Mouse (Mus musculus): ENCODE measurements around the gene Cdc42ep5. TPM values are rescaled to one million over a fixed set of nuclear protein-coding genes. Genes with fewer than 3 reads are reported as not detected.

The Cdc42ep5 gene
- total RNA-seq, 2 experiments from 2014 or later = 22.9 to 26.9 TPM

DNA sequence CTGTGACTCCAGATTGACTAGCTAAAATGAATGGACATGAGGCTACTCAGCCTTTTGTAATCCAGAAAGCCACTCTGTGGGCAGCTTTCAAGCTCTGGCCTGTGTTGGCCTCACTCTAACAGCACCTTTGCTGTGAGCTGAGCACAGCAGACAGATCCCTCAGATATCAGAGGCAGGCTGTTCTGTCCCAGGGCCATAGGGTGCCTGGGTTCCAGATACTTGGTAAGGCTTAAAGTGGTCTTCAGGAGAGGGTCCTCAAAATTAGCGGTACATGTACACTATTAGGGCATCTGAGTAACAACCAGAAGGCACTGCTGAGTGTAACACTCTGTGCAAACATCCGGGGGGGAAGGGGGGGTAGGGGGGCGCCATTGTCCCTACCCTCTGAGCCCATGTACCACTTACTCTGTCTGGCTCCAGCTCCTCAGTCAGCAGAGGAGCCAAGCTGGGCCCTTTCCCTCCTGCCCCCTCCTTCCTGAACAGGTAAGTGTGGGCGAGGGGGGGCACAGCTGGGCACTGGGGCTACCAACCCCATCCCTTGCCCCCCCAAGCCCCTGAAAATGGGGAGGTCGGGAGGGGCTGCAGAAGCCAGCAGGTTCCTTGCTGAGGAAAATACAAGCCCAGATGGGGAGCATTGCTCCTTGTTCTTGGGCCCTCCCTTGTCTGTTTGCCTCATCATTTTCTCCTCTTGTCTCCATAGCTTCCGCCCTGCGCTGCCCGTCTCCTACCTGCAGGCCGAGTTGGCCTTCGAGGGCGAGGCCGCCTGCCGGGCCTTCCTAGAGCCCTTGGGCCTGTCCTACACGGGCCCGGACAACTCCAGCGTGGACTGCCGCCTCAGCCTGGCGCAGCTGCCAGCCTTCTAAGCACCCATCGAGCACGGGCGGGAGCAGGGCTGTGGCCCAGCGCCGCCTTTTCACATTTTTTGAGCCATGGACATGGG lies 18.1 kb downstream of the Cdc42ep5 start:
- no peak for DNase-seq (ENCODE audit: low spot score in 2 of 2)

DNA sequence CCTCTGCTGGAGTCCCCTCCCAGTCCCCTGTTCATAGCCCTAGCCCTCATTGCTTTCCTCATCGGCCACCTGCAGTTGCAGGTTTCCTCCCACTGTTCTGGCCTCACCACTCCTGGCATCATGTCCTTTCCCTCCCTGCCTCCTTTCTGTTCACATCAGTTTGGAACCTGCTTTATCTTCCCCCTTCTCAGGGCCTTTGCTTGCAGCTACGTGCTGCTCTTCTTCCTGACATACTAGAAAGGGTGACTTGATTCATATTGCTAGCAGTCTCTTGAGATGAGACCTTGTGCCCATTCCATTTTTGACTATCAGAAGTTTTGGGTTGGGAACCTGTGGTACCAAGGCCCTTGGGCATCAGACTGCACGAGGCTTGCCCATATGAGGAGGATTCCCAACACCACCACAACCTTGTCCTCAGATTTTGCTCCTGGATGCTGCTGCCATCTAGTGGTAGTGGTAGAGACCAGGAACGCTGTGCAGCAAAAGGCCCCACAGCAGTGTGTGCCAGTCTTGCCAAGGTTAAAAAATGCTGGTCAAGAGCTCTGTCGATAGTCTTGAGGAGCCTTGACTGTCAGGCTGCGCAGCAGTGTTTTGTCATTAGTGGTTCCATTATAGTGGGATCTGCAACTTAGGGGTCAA lies 19.0 kb downstream of the Cdc42ep5 start:
- DNase-seq (ENCODE audit: low spot score in 2 of 2) = peak in 1 of 2 experiments; percentile 68

DNA sequence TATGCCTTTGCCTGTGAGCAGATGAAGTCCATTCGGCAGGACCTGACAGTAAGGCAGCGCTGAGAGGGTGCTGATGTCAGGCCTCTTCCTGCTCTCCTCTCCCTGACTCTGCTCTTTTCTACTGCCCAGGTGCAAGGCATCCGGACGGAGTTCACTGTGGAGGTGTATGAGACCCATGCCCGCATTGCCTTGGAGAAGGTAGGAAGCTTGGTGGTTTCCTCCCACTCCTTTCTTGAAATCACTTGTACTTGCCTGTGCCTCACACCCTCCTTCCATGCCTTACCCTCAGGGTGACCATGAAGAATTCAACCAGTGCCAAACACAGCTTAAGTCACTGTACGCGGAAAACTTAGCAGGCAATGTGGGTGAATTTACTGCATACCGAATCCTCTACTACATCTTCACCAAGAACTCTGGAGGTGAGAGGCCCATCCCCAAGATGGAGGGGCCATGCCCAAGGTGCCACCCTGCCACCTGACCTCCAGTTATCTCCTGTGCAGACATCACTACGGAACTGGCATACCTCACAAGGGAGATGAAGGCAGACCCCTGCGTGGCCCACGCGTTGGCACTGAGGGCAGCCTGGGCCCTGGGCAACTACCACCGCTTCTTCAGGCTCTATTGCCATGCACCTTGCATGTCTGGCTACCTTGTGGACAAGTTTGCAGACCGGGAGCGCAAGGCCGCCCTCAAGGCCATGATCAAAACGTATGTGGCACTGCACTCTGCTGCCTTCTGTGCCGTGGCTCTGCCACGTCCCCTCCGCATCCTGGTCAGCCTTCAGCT lies 19.7 kb downstream of the Cdc42ep5 start:
- DNase-seq (ENCODE audit: low spot score in 2 of 2) = no peak

DNA sequence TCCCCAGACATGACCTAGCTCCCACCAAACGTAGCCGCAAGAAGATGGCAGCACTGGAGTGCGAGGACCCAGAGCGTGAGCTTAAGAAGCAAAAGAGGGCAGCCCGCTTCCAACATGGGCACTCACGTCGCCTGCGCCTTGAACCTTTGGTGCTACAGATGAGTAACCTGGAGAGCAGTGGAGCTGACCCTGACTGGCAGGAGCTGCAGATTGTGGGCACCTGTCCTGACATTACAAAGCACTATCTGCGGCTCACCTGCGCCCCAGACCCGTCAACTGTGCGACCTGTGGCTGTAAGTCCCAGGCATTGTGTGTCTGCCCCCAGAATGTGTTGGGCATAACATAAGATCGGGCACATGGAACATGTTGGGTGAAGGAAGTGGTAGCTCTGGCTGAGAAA lies 20.6 kb downstream of the Cdc42ep5 start:
- DNase-seq (ENCODE audit: low spot score in 2 of 2) = peak in 1 of 2 experiments; percentile 18

DNA sequence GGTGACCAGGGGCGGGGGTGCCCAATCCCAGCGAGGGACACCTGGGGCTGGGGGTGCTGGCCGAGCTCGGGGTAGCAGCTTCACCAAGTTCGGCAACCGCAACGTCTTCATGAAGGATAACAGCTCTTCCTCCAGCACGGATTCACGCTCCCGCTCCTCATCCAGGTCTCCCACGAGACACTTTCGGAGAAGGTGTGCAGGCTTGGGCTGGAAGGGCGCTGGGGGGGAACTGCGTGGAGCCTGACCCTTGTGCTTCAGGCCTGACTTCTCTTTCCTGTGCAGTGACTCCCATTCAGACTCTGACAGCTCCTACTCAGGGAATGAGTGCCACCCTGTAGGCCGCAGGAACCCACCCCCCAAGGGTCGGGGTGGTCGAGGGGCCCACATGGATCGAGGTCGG lies 21.2 kb downstream of the Cdc42ep5 start:
- no peak for DNase-seq (ENCODE audit: low spot score in 2 of 2)

DNA sequence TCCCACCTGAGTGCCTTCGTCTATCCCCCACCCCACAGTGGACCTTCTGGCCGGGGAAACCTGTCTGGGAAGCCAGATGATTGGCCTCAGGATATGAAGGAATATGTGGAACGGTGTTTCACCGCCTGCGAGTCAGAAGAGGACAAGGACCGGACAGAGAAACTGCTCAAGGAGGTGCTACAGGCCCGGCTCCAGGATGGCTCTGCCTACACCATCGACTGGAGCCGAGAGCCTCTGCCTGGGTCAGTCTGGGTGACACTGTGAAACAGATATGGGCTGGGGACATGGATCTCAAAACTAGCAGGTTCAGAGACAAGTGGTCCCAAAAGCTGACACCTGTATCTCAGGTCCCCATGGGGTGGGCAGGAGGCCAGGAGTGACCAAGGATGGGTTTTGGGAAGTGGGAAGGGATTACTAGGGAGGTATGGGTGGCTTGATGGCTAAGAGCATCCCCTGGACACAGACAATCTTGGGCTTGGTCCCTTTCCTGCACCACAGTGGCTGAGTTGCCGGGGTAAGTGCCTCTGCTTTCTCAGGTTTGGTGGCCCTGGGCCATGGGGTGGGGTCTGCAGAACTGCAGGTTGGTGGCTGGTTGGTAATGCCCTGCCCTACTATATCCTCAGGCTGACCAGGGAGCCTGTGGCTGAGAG lies 21.7 kb downstream of the Cdc42ep5 start:
- DNase-seq (ENCODE audit: low spot score in 2 of 2) = peak in 1 of 2 experiments; percentile 18

DNA sequence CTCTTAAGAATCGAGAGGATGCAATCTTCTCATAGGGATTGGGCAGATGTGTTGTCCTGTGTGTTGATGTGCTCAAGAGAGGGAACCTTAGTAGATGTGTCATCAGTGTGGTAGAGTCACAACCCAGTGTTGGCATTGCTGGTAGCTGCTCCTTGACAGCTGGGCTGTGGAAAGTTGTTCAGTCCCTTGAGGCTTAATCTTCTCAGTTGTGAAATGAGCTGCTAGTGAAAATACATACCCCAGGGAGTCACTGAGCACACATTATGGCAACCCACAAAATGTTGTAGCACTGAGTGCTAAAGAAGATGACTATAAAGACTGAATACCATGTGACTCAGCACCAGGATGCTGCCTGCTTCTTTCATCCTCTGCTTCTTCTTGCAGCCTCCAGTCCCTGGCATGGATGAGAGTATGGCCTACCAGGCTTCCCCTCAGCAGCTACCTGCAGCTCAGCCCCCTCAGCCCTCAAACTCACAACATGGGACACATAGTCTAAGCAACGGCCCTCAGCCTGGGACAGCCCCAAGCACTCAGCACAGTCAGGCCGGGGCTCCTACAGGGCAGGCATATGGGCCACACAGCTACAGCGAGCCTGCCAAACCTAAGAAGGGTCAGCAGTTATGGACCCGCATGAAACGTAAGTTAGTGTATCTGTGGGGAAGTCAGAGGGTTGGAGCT lies 22.9 kb downstream of the Cdc42ep5 start:
- DNase-seq (ENCODE audit: low spot score in 2 of 2) = peak in 1 of 2 experiments; percentile 16

DNA sequence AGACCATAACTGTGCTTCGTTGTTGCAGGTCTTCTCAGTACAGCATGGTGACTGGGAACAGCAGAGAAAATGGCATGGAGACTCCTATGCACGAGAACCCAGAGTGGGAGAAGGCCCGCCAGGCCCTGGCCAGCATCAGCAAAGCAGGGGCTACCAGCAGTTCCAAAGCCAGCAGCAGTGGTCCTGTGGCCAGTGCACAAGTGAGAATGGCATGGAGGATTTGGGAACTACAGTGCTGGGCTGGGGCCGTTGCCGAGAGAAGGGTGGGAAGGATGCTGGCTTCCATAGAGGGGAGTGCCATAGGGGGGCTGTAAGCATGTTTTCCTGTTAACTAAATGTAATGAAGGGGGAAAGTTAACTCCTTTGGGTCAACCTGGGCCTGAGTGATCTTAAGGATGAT lies 25.3 kb downstream of the Cdc42ep5 start:
- DNase-seq (ENCODE audit: low spot score in 2 of 2) = peak in 1 of 2 experiments; percentile 19

DNA sequence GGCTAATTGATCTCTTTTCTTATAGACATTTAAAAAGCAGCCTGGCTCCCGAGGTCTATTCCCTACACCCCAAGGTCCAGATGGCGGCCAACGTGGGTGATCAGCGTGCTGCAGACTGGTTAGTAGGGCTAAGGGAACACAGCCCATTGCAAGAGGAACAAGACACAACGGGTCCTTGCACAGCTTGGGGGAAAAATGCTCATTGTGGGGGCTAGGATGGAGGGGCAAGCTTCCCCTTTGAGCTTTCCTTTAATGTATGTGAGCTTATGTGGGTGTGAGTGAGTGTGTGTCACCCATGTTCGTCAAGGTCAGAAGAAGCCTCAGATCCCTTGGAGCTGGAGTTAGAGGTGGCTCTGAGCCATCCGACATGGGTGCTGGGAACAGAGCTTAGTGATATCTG lies 26.0 kb downstream of the Cdc42ep5 start:
- DNase-seq (ENCODE audit: low spot score in 2 of 2) = peak in 1 of 2 experiments; percentile 15

DNA sequence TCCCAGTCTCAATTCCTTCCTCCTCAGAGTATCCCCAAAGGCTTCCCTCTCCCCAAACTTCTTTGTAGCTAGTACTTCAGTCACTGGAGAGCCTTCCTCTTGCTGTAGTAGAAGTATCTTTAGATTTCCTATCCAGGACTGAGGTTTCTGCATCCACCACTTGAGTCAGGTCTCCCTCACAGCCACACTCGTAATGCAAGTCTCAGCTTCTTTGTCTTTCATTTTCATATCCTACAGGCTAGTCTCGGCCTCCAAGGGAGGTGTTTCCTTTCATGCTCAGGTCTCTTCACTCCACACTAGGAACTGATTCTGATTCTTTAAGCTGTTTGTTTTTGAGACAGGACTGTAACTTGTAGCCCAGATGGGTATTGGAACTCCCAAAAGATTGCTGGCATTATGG lies 26.5 kb downstream of the Cdc42ep5 start:
- DNase-seq (ENCODE audit: low spot score in 2 of 2) = peak in 1 of 2 experiments; percentile 0

DNA sequence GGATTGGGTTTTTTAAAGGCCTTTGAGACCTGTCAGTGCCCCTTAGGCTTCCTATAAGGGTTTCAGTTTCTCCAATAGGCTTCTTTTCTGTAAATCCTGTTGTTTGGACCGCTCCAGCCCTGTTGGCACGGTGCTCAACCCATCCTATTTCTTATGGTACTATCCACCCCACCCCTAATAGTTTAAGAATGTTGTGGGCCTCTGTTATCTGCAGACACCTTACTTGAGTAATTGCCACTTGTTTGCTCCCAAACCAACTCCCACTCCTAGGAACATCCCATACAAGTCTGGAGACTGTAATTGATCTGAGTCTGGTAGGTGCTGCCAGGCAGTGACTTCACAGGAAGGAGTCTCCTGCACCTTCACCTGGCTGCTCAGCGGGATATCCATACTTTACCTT lies 26.9 kb downstream of the Cdc42ep5 start:
- peak in 1 of 2 experiments; percentile 14 for DNase-seq (ENCODE audit: low spot score in 2 of 2)

DNA sequence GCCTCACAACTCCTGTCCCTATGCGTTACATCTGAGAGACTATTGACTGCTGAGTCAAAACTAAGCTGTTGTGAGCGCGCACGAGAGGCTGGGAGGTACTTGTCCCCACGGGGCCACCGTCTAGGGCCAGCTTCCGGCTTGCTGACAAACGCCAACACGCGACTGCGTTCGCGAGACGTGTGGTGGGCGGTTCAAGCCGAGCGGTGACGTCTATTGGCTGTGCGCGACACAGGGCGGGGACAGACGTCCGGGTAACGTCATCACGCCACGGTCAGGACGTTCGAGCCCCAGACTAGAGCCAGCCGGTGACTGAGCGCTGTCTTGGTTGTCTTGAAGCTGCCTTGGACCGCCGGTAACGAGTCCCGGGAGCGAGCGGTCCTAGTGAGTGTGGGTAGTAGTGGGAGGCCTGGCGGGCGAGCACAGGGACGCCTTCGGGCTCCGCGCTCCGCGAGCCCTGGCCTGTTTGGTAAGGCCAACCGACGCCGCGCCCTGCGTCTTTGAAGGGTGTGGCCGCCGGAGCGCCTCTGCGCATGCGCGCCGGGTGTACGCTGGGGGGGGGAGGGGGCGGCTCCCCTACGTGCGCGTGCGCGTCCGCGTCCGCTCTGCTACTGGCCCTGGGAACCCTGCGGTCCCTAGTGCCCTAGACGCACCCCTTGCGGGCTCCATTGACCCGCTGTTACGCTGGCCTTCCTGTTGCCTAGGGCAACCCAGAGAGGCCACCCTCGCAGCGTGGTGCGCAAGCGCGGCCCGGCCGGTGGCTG lies 27.7 kb downstream of the Cdc42ep5 start, which contains the start of gene Leng8:
Gene Leng8, plus strand, starts transcription at position 269 of the 761 bp plus-strand sequence.
- peak; percentile 96 to 97 for DNase-seq (ENCODE audit: low spot score in 2 of 2)

DNA sequence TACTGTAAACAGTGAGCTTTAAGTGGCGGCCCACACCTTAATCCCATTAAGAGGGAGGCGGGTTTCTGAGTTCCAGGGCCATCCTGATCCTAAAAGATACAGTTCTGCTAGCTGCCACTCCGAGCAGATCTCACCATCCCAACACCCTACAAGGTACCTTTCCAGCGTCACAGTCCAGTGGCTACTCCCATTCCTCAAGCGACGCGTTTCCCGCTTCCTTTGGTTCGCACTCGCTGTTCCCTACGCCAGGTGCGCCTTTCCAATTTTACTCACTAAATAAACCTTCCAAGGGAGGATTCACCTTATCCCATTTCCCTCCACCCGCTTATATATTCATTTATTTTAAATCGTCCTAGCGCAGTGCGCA lies 28.3 kb downstream of the Cdc42ep5 start:
- DNase-seq (ENCODE audit: low spot score in 2 of 2) = no peak

DNA sequence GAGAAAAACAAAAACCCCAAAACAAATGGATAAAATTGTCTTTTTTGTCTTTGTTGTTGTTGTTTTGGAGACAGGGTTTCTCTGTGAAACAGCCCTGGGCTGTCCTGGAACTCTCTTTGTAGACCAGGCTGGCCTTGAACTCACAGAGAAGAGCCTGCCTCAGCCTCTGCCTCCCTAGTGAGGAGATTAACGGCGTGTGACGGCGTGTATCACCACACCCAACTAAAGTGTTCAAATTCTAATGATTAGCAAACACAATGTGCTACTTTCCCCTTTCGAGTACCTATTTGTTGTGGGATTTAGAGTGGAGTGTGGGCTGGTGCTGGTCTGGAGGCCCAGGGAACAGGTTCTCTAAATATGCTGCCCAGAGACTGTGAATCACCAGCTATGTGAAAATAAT lies 29.7 kb downstream of the Cdc42ep5 start:
- DNase-seq (ENCODE audit: low spot score in 2 of 2) = peak in 1 of 2 experiments; percentile 7

DNA sequence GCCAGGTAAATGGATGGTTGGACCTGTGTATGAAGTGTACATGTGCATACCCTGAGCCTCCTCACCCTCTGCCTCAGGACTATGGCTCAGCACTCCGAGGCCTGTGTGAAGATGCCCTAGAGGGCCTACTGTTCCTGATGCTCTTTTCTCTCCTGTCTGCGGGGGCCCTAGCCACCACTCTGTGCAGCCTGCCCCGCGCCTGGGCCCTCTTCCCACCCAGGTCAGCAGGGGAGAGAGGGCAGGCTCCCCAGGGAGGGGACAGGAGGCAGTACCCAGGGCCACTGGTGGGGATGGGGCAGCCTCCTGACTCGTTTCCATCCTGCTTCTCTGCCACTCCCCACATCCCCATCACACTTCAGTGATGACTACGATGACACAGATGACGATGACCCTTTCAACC lies 31.7 kb downstream of the Cdc42ep5 start:
- DNase-seq (ENCODE audit: low spot score in 2 of 2) = no peak

DNA sequence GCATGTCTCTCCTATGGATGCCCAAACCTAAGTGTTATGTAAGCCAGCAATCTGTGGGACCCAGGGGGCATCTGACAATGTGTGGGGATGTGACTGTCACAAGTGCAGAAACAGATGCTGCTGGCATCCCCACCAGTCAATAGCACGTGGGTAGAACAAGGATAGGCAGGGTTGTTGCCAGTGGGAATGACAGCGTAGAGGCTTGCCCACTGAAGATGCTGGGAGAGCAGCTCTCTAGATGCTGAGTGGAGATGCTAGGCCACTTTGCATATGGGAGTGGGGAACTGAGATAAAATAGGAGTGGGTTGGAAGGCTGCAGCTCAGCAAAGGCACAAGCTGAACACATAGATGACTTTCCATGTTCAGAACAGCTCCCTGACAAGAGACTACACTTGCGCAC lies 32.1 kb downstream of the Cdc42ep5 start:
- no peak for DNase-seq (ENCODE audit: low spot score in 2 of 2)

DNA sequence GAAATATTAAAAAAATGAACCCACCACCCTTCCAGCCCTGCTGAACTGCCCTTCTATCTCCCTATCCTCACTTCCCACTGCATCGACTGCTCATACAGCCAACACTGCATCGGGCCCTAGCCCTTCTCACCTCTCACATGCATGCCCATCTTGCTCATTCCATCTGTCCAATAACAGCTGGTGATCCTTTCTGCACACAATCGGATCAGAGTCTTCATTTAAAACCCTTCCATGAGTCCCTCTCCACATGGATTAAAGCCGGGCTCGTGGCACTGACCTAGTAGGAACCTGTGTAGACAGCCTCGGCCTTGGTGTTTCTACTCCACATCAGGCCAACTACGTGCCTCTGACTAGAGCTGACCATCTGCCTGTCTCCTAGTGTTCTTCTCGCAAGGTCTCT lies 32.7 kb downstream of the Cdc42ep5 start:
- DNase-seq (ENCODE audit: low spot score in 2 of 2) = no peak

DNA sequence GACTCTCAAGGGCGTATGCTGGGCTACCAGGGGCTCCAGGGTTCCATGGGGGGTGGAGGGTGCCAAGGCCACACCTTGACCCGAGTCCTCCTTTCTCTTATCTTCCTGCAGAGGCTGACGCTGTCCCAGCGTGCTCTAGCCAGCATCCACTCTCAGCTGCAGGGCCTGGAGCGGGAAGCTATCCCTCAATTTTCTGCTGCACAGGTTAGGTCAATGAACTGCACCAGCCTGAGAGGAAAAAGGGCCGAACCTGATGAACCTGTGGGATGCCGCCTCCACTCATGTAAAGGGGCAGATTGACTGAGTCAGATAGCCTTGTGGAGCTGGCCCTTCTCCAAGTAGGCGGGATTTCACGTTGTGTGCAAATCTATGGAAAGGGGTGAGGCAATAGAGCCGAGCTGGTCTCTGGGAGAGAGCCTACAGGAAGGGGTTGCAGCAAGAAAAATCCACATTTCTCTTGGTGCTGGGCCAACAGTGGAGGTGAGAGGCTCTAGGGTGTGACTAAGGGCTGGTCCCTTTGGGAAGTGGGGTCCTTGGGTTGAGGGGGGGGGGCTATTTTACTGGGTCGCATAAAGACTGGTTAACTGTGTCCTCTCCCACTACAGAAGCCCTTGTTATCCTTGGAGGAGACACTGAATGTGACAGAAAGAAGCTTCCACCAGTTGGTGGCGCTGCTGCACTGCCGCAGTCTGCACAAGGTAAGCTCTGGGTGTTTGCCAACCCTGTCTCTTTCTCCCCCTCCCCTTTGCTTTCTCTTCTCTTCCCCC lies 33.8 kb downstream of the Cdc42ep5 start:
- peak; percentile 73 to 79 for DNase-seq (ENCODE audit: low spot score in 2 of 2)

DNA sequence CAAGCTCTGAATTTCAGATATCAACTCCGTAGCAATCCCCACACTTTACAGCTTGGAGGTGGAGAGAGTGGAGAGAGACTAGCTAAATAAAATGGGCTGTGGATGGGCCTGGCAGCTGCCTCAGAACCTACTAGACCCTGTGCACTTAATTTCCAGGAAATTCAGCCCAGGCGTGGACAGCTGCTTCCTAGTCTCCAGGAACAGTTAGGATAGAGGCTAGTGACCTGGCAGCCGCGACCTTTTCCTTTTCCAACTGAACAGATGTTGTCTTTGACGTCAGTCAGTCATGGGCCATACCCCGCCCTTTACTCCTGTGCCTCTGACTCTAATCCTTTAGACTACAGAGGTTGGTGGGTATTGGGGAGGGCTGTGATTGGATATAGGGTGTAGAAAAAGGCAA lies 35.8 kb downstream of the Cdc42ep5 start:
- DNase-seq (ENCODE audit: low spot score in 2 of 2) = no peak

Data from adrenal gland, adult 18-20 months (tissue).